Mouse (Mus musculus) heart, postnatal 0 days (tissue): ENCODE data around the gene Vtn. TPM values are rescaled to one million over a fixed set of nuclear protein-coding genes. Genes with fewer than 3 reads are reported as not detected.

Experiments
- ATAC-seq: fragments of 200-750 bp; cut with Nextera tagmentation; 2 replicates; pipeline ENCODE4 v1.8.0; 2017; ENCODE audit warnings: low read depth, moderate number of reproducible peaks, moderate library complexity; ENCODE audit not compliant: insufficient read depth
- DNase-seq: peaks from one replicate; pipeline ENCODE4 v3.0.0-alpha.2; 2016; ENCODE audit warnings: low spot score
- H3K27ac ChIP-seq: fragments of 300-500 bp; sonication (generic); 2 replicates; pipeline ENCODE4 v1.5.1; 2014; ENCODE audit warnings: low read depth, mild to moderate bottlenecking
- H3K27me3 ChIP-seq: fragments of 300-500 bp; sonication (generic); 2 replicates; pipeline ENCODE4 v1.6.1; 2014; ENCODE audit warnings: low read length, mixed read lengths; ENCODE audit not compliant: control insufficient read depth, insufficient read depth
- H3K36me3 ChIP-seq: fragments of 300-500 bp; sonication (generic); replicated peaks from 2 replicates; pipeline ENCODE4 v1.6.1; 2014; ENCODE audit warnings: low read length, mixed read lengths; ENCODE audit not compliant: control insufficient read depth, insufficient read depth
- H3K4me1 ChIP-seq: fragments of 300-500 bp; sonication (generic); 2 replicates; pipeline ENCODE4 v1.6.1; 2014; ENCODE audit warnings: antibody characterized with exemption; ENCODE audit not compliant: control insufficient read depth, insufficient read depth
- H3K4me2 ChIP-seq: fragments of 300-500 bp; sonication (generic); 2 replicates; pipeline ENCODE4 v1.6.1; 2014; ENCODE audit warnings: low read depth, mild to moderate bottlenecking, low read length, moderate library complexity
- H3K4me3 ChIP-seq: fragments of 300-500 bp; sonication (generic); 2 replicates; pipeline ENCODE4 v1.5.1; 2014; ENCODE audit warnings: low read depth, low read length
- H3K9ac ChIP-seq: fragments of 300-500 bp; sonication (generic); replicated peaks from 2 replicates; pipeline ENCODE4 v1.6.1; 2014; ENCODE audit warnings: low read depth, low read length, mixed read lengths
- H3K9me3 ChIP-seq: fragments of 300-500 bp; sonication (generic); replicated peaks from 2 replicates; pipeline ENCODE4 v1.6.1; 2016; ENCODE audit warnings: low read length; ENCODE audit not compliant: control insufficient read depth
- CTCF ChIP-seq: IDR thresholded peaks from 2 replicates; pipeline ENCODE4 v1.5.1; 2016; ENCODE audit warnings: antibody characterized with exemption, control low read depth, low read depth
- EP300 ChIP-seq: IDR thresholded peaks from 2 replicates; pipeline ENCODE4 v1.6.1; 2016; ENCODE audit warnings: antibody characterized with exemption, low read depth
- WGBS: fragments of 180-500 bp; shearing (Covaris S2); extraction: QIAGEN DNeasy Blood & Tissue Kit; methylation state at CpG from one replicate; pipeline ENCODE4 v1.1.7; 2014; 5-methylcytosine and 5-hydroxymethylcytosine counted together
- polyA plus RNA-seq: library from polyadenylated mRNA; unstranded; fragments of >200 nt; fragmentation: Nextera tagmentation; extraction: Ambion mirVana; gene quantifications from 2 replicates; pipeline ENCODE4 v1.2.1, GENCODE M21; 2015
- total RNA-seq: library from RNA; depleted of rRNA; stranded (reverse); fragments of >200 nt; gene quantifications from 2 replicates; pipeline ENCODE4 v1.2.3, GENCODE M21; 2014; ENCODE audit warnings: low replicate concordance

Gene Vtn
- total and polyA plus RNA-seq, 2 experiments from 2014 or later = 0.73 to 2.7 TPM

DNA sequence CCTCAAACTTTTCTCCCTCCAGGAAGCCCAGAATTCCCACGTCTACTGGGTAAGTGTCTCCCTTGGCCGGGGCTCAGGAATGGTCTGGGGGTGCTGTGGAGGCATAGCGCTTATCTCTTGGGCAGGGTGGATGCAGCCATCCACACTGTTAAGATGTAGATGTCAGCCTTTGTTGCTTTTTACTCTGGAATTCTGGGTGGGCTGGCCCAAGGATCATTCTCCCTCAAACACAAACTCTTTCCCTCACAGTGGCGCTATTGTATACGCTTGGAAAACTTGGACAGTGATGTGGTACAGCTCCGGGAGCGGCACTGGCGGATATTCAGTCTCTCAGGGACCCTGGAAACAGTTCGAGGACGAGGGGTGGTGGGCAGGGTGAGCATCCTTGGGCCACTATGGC, 20.0 kb downstream of the Vtn start:
- Histone ChIP-seq H3K4me2 (no peak overlapping the region), H3K4me3 (no peak overlapping the region), H3K36me3 (peaks cover 94% of the 10 kb centered on the region), H3K27me3 (no peaks in the 10 kb centered on the region), H3K27ac (no peak overlapping the region), H3K9ac (no peak overlapping the region), H3K4me1 (no peaks in the 10 kb centered on the region), H3K9me3 (no peaks in the 10 kb centered on the region)
- 78% methylated on average over 10 of the region's 10 CpGs for WGBS
- TF ChIP-seq EP300 = no peak
- TF ChIP-seq CTCF = no peak
- DNase-seq (no peak), ATAC-seq (no peak)

DNA sequence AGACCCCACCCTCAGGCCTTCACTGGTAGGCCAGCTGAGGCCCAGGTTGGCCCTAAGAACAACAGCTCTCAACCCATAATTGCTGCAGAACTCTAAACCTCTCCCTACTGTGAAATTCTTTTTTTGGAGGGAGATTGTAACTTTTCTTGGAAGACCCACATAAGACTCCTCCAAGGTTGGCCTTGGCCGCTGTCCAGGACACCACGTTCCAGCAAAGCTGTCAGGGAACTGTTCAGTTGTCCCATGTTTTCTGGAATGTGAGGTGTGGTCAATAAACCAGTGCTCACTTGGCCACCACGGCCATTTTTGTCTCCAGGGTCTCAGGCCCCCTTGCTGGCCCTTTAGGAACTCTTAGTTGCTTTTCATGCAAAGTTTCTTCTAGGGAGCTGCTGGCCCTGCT, 23.0 kb downstream of the Vtn start:
- Histone ChIP-seq H3K27me3 (no peaks in the 10 kb centered on the region), H3K4me2 (no peak overlapping the region), H3K9ac (no peak overlapping the region), H3K9me3 (no peaks in the 10 kb centered on the region), H3K4me1 (no peaks in the 10 kb centered on the region), H3K27ac (no peak overlapping the region), H3K4me3 (no peak overlapping the region), H3K36me3 (peaks cover 95% of the 10 kb centered on the region)
- TF ChIP-seq EP300 = no peak
- ATAC-seq (no peak), DNase-seq (no peak)
- 77% methylated on average over 3 of the region's 3 CpGs for WGBS

DNA sequence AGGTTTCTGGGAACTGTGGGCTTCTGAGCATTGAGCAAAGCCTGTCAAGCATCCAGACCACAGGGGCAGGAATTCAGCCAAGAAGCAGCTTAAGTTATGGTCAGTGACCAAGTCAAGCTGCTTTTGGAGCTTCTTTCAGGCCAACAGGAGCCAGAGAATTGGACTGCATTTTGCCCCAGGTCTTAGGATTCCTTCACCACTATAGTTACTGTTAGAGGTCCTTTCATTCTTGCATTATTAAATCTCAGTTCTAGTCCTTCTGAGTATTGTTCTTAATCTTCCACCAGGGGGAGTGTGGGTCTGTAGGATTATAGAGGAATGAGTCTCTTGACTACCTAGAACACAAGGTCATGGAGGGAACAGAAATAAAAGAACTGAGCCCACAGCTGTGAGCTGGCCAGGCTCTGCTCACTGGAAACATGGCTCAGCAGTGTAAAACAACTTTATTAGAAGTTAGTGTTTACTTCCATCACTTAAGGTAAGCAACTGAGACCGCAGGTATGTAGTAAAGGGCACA, 23.6 kb downstream of the Vtn start:
- Histone ChIP-seq H3K4me3 (no peak overlapping the region), H3K36me3 (peaks cover 100% of the 10 kb centered on the region), H3K9ac (no peak overlapping the region), H3K27ac (no peak overlapping the region), H3K27me3 (no peaks in the 10 kb centered on the region), H3K9me3 (no peaks in the 10 kb centered on the region), H3K4me1 (no peaks in the 10 kb centered on the region), H3K4me2 (no peak overlapping the region)
- TF ChIP-seq EP300 (no peak), CTCF (peak; percentile 50)
- ATAC-seq (peak; percentile 39; the same call in 1 of the 2 replicates), DNase-seq (peak; percentile 23)
- WGBS = 100% methylated on average over 1 of the region's 1 CpGs

DNA sequence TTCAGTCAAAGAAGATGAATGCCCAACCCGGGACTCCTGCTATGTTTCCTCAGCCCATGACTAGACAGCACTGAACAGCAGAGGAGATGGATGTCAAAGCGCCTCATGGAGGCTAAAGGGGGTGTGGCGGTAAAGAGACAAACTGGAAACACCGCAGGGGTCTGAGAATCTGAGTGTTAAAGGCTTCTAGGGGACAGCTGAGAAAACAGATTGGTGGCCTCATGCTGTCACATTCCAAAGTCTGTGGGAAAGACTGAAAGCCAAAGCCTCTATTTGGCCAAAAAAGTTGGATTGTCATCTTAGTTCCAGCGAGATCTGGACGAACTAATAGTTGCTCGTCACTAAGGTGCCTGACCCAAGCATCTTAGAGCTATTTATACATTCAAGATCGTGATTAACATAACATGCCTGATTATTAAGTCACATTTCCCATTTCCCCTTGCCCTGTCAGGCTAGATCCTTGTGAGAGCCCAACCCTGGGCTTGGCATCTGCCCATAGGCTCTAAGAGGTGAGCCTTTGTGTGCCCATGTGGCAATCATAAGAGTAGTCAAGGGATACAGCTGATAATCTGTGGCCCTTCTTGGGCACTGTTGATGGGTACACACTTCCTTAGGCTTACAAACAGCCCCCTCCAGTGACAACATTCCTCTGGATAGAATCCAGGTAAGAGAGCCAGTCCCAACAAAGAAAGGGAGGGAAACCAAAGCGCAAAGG, 24.5 kb downstream of the Vtn start:
- H3K36me3 ChIP-seq = peaks cover 99% of the 10 kb centered on the region
- no peaks in the 10 kb centered on the region for H3K4me1 ChIP-seq
- H3K4me2 ChIP-seq = no peak overlapping the region
- H3K27me3 ChIP-seq = no peaks in the 10 kb centered on the region
- no peaks in the 10 kb centered on the region for H3K9me3 ChIP-seq
- 0 out of 2 replicates have a peak, but pooled peaks have one; percentile 3 for TF ChIP-seq CTCF
- no peak for TF ChIP-seq EP300
- H3K27ac ChIP-seq = no peak overlapping the region
- no peak overlapping the region for H3K4me3 ChIP-seq
- ATAC-seq (no peak), DNase-seq (no peak)
- 62% methylated on average over 9 of the region's 9 CpGs for WGBS
- no peak overlapping the region for H3K9ac ChIP-seq

DNA sequence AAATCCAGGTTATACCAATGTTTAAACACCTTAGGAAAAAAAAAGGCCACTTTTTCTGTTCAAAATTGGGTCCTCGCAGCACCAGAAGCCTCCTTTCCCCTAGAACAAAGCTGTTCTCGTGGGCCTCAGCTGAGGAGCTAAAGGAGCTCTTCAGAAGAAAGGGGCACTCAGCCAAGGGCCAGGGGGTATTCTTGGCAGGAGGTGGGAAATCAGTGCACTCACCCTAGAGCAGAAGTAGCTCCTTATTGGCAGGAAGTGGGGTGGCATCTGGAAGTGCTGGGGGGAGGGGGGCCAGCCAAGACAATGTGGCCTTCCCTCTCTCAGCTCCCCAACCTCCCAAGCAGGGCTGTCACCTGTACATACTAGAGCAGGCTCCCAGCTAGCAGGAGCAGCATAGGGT, 25.9 kb downstream of the Vtn start:
- no peak for ATAC-seq
- no peak overlapping the region for H3K4me3 ChIP-seq
- TF ChIP-seq EP300 = no peak
- TF ChIP-seq CTCF = no peak
- no peaks in the 10 kb centered on the region for H3K27me3 ChIP-seq
- H3K27ac ChIP-seq = no peak overlapping the region
- WGBS = 84% methylated on average over 2 of the region's 2 CpGs
- H3K36me3 ChIP-seq = peaks cover 95% of the 10 kb centered on the region
- no peak overlapping the region for H3K9ac ChIP-seq
- no peaks in the 10 kb centered on the region for H3K4me1 ChIP-seq
- DNase-seq = no peak
- no peak overlapping the region for H3K4me2 ChIP-seq
- no peaks in the 10 kb centered on the region for H3K9me3 ChIP-seq

DNA sequence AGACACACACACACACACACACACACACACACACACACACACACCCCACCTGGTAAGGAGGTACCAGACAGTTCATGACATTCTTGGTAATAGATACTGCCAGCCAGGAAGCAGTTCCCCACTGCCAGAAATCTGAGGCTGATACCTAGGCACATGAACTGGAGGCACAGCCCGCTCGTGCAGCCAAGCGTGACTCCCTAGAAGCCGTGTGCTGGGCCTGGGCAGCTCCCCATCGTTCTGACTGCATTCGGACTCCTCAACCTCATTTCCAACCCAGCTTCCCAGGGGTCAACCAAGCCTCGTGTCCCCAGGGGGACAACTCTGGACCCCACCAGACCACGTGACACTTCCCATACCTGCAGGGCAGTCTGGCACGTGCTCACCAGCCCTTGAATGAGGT, 29.8 kb downstream of the Vtn start:
- no peak overlapping the region for H3K9ac ChIP-seq
- H3K9me3 ChIP-seq = no peaks in the 10 kb centered on the region
- TF ChIP-seq CTCF (no peak), EP300 (no peak)
- WGBS = 83% methylated on average over 9 of the region's 9 CpGs
- no peaks in the 10 kb centered on the region for H3K4me1 ChIP-seq
- H3K4me3 ChIP-seq = no peak overlapping the region
- ATAC-seq = no peak
- no peaks in the 10 kb centered on the region for H3K27me3 ChIP-seq
- DNase-seq = no peak
- peaks cover 70% of the 10 kb centered on the region for H3K36me3 ChIP-seq
- H3K4me2 ChIP-seq = no peak overlapping the region
- H3K27ac ChIP-seq = no peak overlapping the region
